19 mouse cellular contexts compared by ENCODE assay signal in the genomic region with DNA sequence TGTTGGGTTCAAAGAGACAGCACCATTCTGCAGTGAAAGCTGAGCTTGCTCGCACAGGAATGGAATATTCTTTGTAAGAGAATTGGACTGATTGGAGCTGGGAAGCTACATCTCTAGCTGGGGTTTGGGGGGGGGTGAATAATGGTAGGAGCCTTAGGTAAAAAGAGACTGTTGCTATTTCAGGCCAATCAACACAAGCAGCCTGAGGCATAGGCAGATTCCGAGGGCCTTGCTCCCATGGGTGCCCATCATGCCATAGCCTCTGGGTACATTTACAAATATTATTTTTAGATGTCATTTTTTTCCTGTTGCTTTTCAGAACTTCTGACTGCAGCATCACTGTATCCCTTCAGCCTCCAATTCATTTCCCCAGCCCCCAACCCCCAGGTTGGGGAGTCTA. TPM values are rescaled to one million over a fixed set of nuclear protein-coding genes. Genes with fewer than 3 reads are reported as not detected.
DNase-seq lines count a peak whose midpoint lies in the region; ATAC-seq and TF ChIP-seq lines count a peak whose summit lies in the region.
"Had no signal": no experiment of that assay in that cellular context is flagged by ENCODE, and none has a peak within 500 bp of the region (broad histone marks: within the 10 kb centered on the region; RNA-seq: fewer than 3 reads in every experiment).

No protein-coding gene starts in this region.

- WGBS in midbrain, embryonic 14.5 days, result 64% methylated on average over 2 of the region's 2 CpGs
- 78% methylated on average over 2 of the region's 2 CpGs for WGBS in midbrain, embryonic 13.5 days
- 71% methylated on average over 2 of the region's 2 CpGs for WGBS in midbrain, embryonic 16.5 days
- WGBS in midbrain, embryonic 11.5 days, result 86% methylated on average over 2 of the region's 2 CpGs
- WGBS in midbrain, postnatal 0 days, result 65% methylated on average over 2 of the region's 2 CpGs

- H3K36me3 ChIP-seq in midbrain, embryonic 14.5 days (ENCODE audit: control insufficient read depth, insufficient read depth, low read length), result no peaks in the 10 kb centered on the region
- H3K36me3 ChIP-seq in midbrain, embryonic 13.5 days, result no peaks in the 10 kb centered on the region
- no peaks in the 10 kb centered on the region for H3K36me3 ChIP-seq in midbrain, embryonic 16.5 days (ENCODE audit: control insufficient read depth, insufficient read depth, low read length)
- H3K36me3 ChIP-seq in midbrain, embryonic 11.5 days (ENCODE audit: control insufficient read depth, insufficient read depth, low read length), result no peaks in the 10 kb centered on the region
- H3K36me3 ChIP-seq in midbrain, postnatal 0 days (ENCODE audit: insufficient read depth, low read length), result no peaks in the 10 kb centered on the region
- H3K36me3 ChIP-seq: embryonic facial prominence, embryonic 10.5 days; embryonic facial prominence, embryonic 12.5 days; forebrain, embryonic 15.5 days had no signal

- no peak overlapping the region for H3K9ac ChIP-seq in midbrain, embryonic 14.5 days (replicated peaks; ENCODE audit: low read length)
- H3K9ac ChIP-seq in midbrain, embryonic 13.5 days (replicated peaks), result no peak overlapping the region
- H3K9ac ChIP-seq in midbrain, embryonic 16.5 days (ENCODE audit: low read depth, low read length), result no peak overlapping the region
- no peak overlapping the region for H3K9ac ChIP-seq in midbrain, embryonic 11.5 days (ENCODE audit: low read length)
- no peak overlapping the region for H3K9ac ChIP-seq in midbrain, postnatal 0 days (replicated peaks; ENCODE audit: low read length, poor library complexity, severe bottlenecking)
- H3K9ac ChIP-seq: embryonic facial prominence, embryonic 12.5 days; forebrain, embryonic 13.5 days; forebrain, embryonic 15.5 days had no signal

- H3K9me3 ChIP-seq in midbrain, embryonic 14.5 days (ENCODE audit: control insufficient read depth, low read length), result no peaks in the 10 kb centered on the region
- H3K9me3 ChIP-seq in midbrain, embryonic 13.5 days, result no peaks in the 10 kb centered on the region; the same call in 1 of the 2 replicates
- H3K9me3 ChIP-seq in midbrain, embryonic 16.5 days (replicated peaks; ENCODE audit: control insufficient read depth, low read length, poor library complexity, severe bottlenecking), result no peaks in the 10 kb centered on the region
- H3K9me3 ChIP-seq in midbrain, embryonic 11.5 days (ENCODE audit: control insufficient read depth, low read length), result no peaks in the 10 kb centered on the region
- no peaks in the 10 kb centered on the region for H3K9me3 ChIP-seq in midbrain, postnatal 0 days (ENCODE audit: low read length)
- H3K9me3 ChIP-seq: embryonic facial prominence, embryonic 10.5 days; embryonic facial prominence, embryonic 12.5 days; forebrain, embryonic 13.5 days; forebrain, embryonic 15.5 days had no signal

- no peak for ATAC-seq in midbrain, embryonic 14.5 days (ENCODE audit: low FRiP score, low TSS enrichment)
- ATAC-seq in midbrain, embryonic 13.5 days, result no peak
- ATAC-seq in midbrain, embryonic 16.5 days, result peak; percentile 28; the same call in 1 of the 2 replicates
- no peak for ATAC-seq in midbrain, embryonic 11.5 days (ENCODE audit: low FRiP score)
- ATAC-seq in midbrain, postnatal 0 days (ENCODE audit: low FRiP score), result no peak
- ATAC-seq: forebrain, embryonic 13.5 days; forebrain, embryonic 15.5 days had no signal

- no peak overlapping the region for H3K4me3 ChIP-seq in midbrain, embryonic 14.5 days (replicated peaks; ENCODE audit: low read depth, low read length)
- H3K4me3 ChIP-seq in midbrain, embryonic 13.5 days (replicated peaks), result no peak overlapping the region
- H3K4me3 ChIP-seq in midbrain, embryonic 16.5 days (ENCODE audit: low read depth, low read length), result no peak overlapping the region
- no peak overlapping the region for H3K4me3 ChIP-seq in midbrain, embryonic 11.5 days (ENCODE audit: low read depth, low read length)
- H3K4me3 ChIP-seq in midbrain, postnatal 0 days (ENCODE audit: low read depth, low read length), result no peak overlapping the region
- H3K4me3 ChIP-seq: embryonic facial prominence, embryonic 10.5 days; embryonic facial prominence, embryonic 12.5 days; forebrain, embryonic 13.5 days; forebrain, embryonic 15.5 days had no signal

- no peak for TF ChIP-seq CTCF in midbrain, postnatal 0 days (IDR thresholded peaks at IDR 0.05)

- no peaks in the 10 kb centered on the region for H3K27me3 ChIP-seq in midbrain, embryonic 14.5 days (ENCODE audit: control insufficient read depth, insufficient read depth, low read length)
- H3K27me3 ChIP-seq in midbrain, embryonic 13.5 days, result no peaks in the 10 kb centered on the region
- no peaks in the 10 kb centered on the region for H3K27me3 ChIP-seq in midbrain, embryonic 16.5 days (ENCODE audit: control insufficient read depth, insufficient read depth, low read depth, low read length)
- H3K27me3 ChIP-seq in midbrain, embryonic 11.5 days (ENCODE audit: control insufficient read depth, insufficient read depth, low read length), result no peaks in the 10 kb centered on the region
- H3K27me3 ChIP-seq in midbrain, postnatal 0 days (ENCODE audit: insufficient read depth, low read length), result no peaks in the 10 kb centered on the region
- H3K27me3 ChIP-seq: embryonic facial prominence, embryonic 12.5 days; forebrain, embryonic 13.5 days; forebrain, embryonic 15.5 days had no signal

- no peak overlapping the region for H3K27ac ChIP-seq in midbrain, embryonic 14.5 days (replicated peaks; ENCODE audit: low read depth, low read length)
- no peak overlapping the region for H3K27ac ChIP-seq in midbrain, embryonic 13.5 days
- no peak overlapping the region for H3K27ac ChIP-seq in midbrain, embryonic 16.5 days (ENCODE audit: low read length)
- no peak overlapping the region for H3K27ac ChIP-seq in midbrain, embryonic 11.5 days (ENCODE audit: low read depth, low read length)
- H3K27ac ChIP-seq in midbrain, postnatal 0 days (ENCODE audit: low read depth, low read length), result 0 out of 2 replicates have a peak overlapping the region, but pooled peaks have one; percentile 6
- H3K27ac ChIP-seq: embryonic facial prominence, embryonic 10.5 days; embryonic facial prominence, embryonic 12.5 days; forebrain, embryonic 13.5 days; forebrain, embryonic 15.5 days had no signal

- H3K4me2 ChIP-seq in midbrain, embryonic 14.5 days (ENCODE audit: low read length), result no peak overlapping the region
- no peak overlapping the region for H3K4me2 ChIP-seq in midbrain, embryonic 13.5 days (replicated peaks)
- H3K4me2 ChIP-seq in midbrain, embryonic 16.5 days (ENCODE audit: low read length), result no peak overlapping the region
- no peak overlapping the region for H3K4me2 ChIP-seq in midbrain, embryonic 11.5 days
- no peak overlapping the region for H3K4me2 ChIP-seq in midbrain, postnatal 0 days (ENCODE audit: low read depth, low read length, poor library complexity, severe bottlenecking)
- H3K4me2 ChIP-seq: embryonic facial prominence, embryonic 12.5 days; forebrain, embryonic 13.5 days; forebrain, embryonic 15.5 days had no signal

- no peaks in the 10 kb centered on the region for H3K4me1 ChIP-seq in midbrain, embryonic 14.5 days (ENCODE audit: control insufficient read depth, insufficient read depth, low read length)
- H3K4me1 ChIP-seq in midbrain, embryonic 13.5 days (replicated peaks), result peaks cover 7% of the 10 kb centered on the region
- H3K4me1 ChIP-seq in midbrain, embryonic 16.5 days (ENCODE audit: control insufficient read depth, insufficient read depth, low read length), result peaks cover 4% of the 10 kb centered on the region; the same call in 1 of the 2 replicates
- H3K4me1 ChIP-seq in midbrain, embryonic 11.5 days (ENCODE audit: control insufficient read depth, insufficient read depth, low read length), result no peaks in the 10 kb centered on the region
- 0 out of 2 replicates have a peak, but pooled peaks cover 2% of the 10 kb centered on the region for H3K4me1 ChIP-seq in midbrain, postnatal 0 days (ENCODE audit: insufficient read depth, low read length)
- H3K4me1 ChIP-seq: embryonic facial prominence, embryonic 12.5 days; forebrain, embryonic 15.5 days had no signal

- DNase-seq in midbrain, embryonic 14.5 days, result peak; percentile 57
- no peak for DNase-seq in midbrain, embryonic 11.5 days (ENCODE audit: low spot score, missing footprints)
- DNase-seq in midbrain, postnatal 0 days (ENCODE audit: low spot score), result no peak
- DNase-seq in ovary, adult 18-20 months (ENCODE audit: low spot score), result no peak
- DNase-seq: adrenal gland, adult 2 months; adrenal gland, postnatal 10 days; adrenal gland, postnatal 25 days; cerebellum, adult 11-12 months; cerebellum, adult 2 months; cerebellum, adult 9-10 months; cerebellum, postnatal 10 days; cerebellum, postnatal 25 days had no signal

RNA-seq across cellular contexts. Expression of a gene that starts 51.7 kb away (rescaled TPM):
- polyA plus RNA-seq in midbrain, embryonic 14.5 days (2014; fragmentation: Nextera tagmentation; extraction: Ambion mirVana), result 18.7 and 22.8 TPM in 2 replicates
- polyA plus RNA-seq in midbrain, embryonic 13.5 days (2015; fragmentation: Nextera tagmentation; extraction: Ambion mirVana), result 9.2 and 10.6 TPM in 2 replicates
- polyA plus RNA-seq in midbrain, embryonic 16.5 days (2015; fragmentation: Nextera tagmentation; extraction: Ambion mirVana), result 17.2 and 19.7 TPM in 2 replicates
- polyA plus RNA-seq in midbrain, embryonic 11.5 days (2014; fragmentation: Nextera tagmentation; extraction: Ambion mirVana), result 8.9 and 9.0 TPM in 2 replicates
- total RNA-seq in midbrain, postnatal 0 days (2014; rRNA removed), result 43.5 and 45.4 TPM in 2 replicates
- polyA plus RNA-seq in midbrain, postnatal 0 days (2015; fragmentation: Nextera tagmentation; extraction: Ambion mirVana), result 15.9 and 18.3 TPM in 2 replicates
- total RNA-seq: MEL had no signal
